Mouse (Mus musculus) forebrain, embryonic 14.5 days (tissue): ENCODE data around the gene Prrt4. TPM values are rescaled to one million over a fixed set of nuclear protein-coding genes. Genes with fewer than 3 reads are reported as not detected.
"Not testable (repeated sequence)": the region's sequence is repeated elsewhere in the genome, so short reads cannot be mapped to it uniquely, and the experiment has no call there.

Experiments used
- ATAC-seq: fragments of 200-750 bp; cut with Nextera tagmentation; 2 replicates; pipeline ENCODE4 v1.8.0; 2017; ENCODE audit warnings: mild to moderate bottlenecking, moderate library complexity
- DNase-seq: peaks from one replicate; pipeline ENCODE4 v3.0.0-alpha.2; 2015; ENCODE audit warnings: low spot score
- H3K27ac ChIP-seq: fragments of 300-500 bp; sonication (generic); 2 replicates; pipeline ENCODE4 v1.5.1; 2014; ENCODE audit warnings: low read depth, mild to moderate bottlenecking, control low read depth, low read length, moderate library complexity
- H3K27me3 ChIP-seq: fragments of 300-500 bp; sonication (generic); replicated peaks from 2 replicates; pipeline ENCODE4 v1.6.1; 2014; ENCODE audit warnings: low read length, control low read depth, mixed read lengths; ENCODE audit not compliant: control insufficient read depth, insufficient read depth
- H3K36me3 ChIP-seq: fragments of 300-500 bp; sonication (generic); 2 replicates; pipeline ENCODE4 v1.6.1; 2014; ENCODE audit warnings: low read length, control low read depth; ENCODE audit not compliant: control insufficient read depth, insufficient read depth
- H3K4me1 ChIP-seq: fragments of 300-500 bp; sonication (generic); 2 replicates; pipeline ENCODE4 v1.6.1; 2014; ENCODE audit warnings: antibody characterized with exemption, low read length, control low read depth; ENCODE audit not compliant: control insufficient read depth, insufficient read depth
- H3K4me2 ChIP-seq: fragments of 300-500 bp; sonication (generic); 2 replicates; pipeline ENCODE4 v1.6.1; 2014; ENCODE audit warnings: mild to moderate bottlenecking, control low read depth, low read length
- H3K4me3 ChIP-seq: fragments of 300-500 bp; sonication (generic); 2 replicates; pipeline ENCODE4 v1.5.1; 2014; ENCODE audit warnings: low read depth, low read length, control low read depth
- H3K9ac ChIP-seq: fragments of 300-500 bp; sonication (generic); 2 replicates; pipeline ENCODE4 v1.6.1; 2014; ENCODE audit warnings: mild to moderate bottlenecking, low read length, control low read depth, moderate library complexity
- H3K9me3 ChIP-seq: fragments of 300-500 bp; sonication (generic); replicated peaks from 2 replicates; pipeline ENCODE4 v1.6.1; 2016; ENCODE audit warnings: low read length, control low read depth, mixed read lengths; ENCODE audit not compliant: control insufficient read depth
- WGBS: fragments of 180-500 bp; shearing (Covaris S2); extraction: QIAGEN DNeasy Blood & Tissue Kit; methylation state at CpG from one replicate; pipeline ENCODE4 v1.1.7; 2014; 5-methylcytosine and 5-hydroxymethylcytosine counted together
- polyA plus RNA-seq: library from polyadenylated mRNA; unstranded; fragments of >200 nt; fragmentation: Nextera tagmentation; extraction: Ambion mirVana; gene quantifications from 2 replicates; pipeline ENCODE4 v1.2.1, GENCODE M21; 2014

The Prrt4 gene
- polyA plus RNA-seq, 1 experiment from 2014 or later, result 1.9 TPM

- Histone ChIP-seq H3K36me3 (no peaks in the 10 kb centered on the region), H3K4me1 (no peaks in the 10 kb centered on the region; the same call in 1 of the 2 replicates), H3K9ac (no peak overlapping the region), H3K4me3 (peak overlapping the region; percentile 50), H3K9me3 (no peaks in the 10 kb centered on the region), H3K27ac (no peak overlapping the region), H3K4me2 (peak overlapping the region; percentile 99), H3K27me3 (peaks cover 25% of the 10 kb centered on the region)
- ATAC-seq (no peak), DNase-seq (no peak)
- WGBS, result 3% methylated on average over 12 of the region's 12 CpGs
Observed at GRCm38 (mm10) chr6:29169675-29170062, 9.7 kb downstream of the Prrt4 start.

GRCm38 (mm10) chr6:29168871-29169270 lies 10.5 kb downstream of the Prrt4 start:
- 72% methylated on average over 2 of the region's 2 CpGs for WGBS
- Histone ChIP-seq H3K4me1 (peaks cover 1% of the 10 kb centered on the region), H3K9ac (no peak overlapping the region), H3K4me3 (no peak overlapping the region), H3K36me3 (no peaks in the 10 kb centered on the region), H3K9me3 (no peaks in the 10 kb centered on the region), H3K4me2 (no peak overlapping the region), H3K27ac (no peak overlapping the region), H3K27me3 (peaks cover 21% of the 10 kb centered on the region)
- ATAC-seq, result no peak
- no peak for DNase-seq

- Histone ChIP-seq H3K27me3 (peaks cover 19% of the 10 kb centered on the region), H3K9me3 (no peaks in the 10 kb centered on the region), H3K4me3 (no peak overlapping the region), H3K27ac (no peak overlapping the region), H3K4me1 (peaks cover 9% of the 10 kb centered on the region), H3K36me3 (no peaks in the 10 kb centered on the region), H3K4me2 (no peak overlapping the region), H3K9ac (no peak overlapping the region)
- 14% methylated on average over 1 of the region's 1 CpGs for WGBS
- ATAC-seq (peak; percentile 33; the same call in 1 of the 2 replicates), DNase-seq (peak; percentile 90)
Observed at GRCm38 (mm10) chr6:29166196-29166595, 13.2 kb downstream of the Prrt4 start.

- 8% methylated on average over 42 of the region's 42 CpGs for WGBS
- DNase-seq (peak; percentile 95), ATAC-seq (peak; percentile 87)
- peak within 1 kb of the TSS; percentile 65 for H3K4me2 ChIP-seq
- peak within 1 kb of the TSS; percentile 80 for H3K9ac ChIP-seq
- peak within 1 kb of the TSS; percentile 75 for H3K4me3 ChIP-seq
- H3K27me3 ChIP-seq, result peaks cover 6% of the 10 kb centered on the region
- H3K4me1 ChIP-seq, result peaks cover 9% of the 10 kb centered on the region
- H3K36me3 ChIP-seq, result peaks cover 5% of the 10 kb centered on the region; the same call in 1 of the 2 replicates
- no peaks in the 10 kb centered on the region for H3K9me3 ChIP-seq
- no peak within 1 kb of the TSS for H3K27ac ChIP-seq
Observed at GRCm38 (mm10) chr6:29164314-29165244, 14.8 kb downstream of the Prrt4 start, which contains the start of gene Rbm28. Rbm28 (minus strand) TSS chr6:29165006.

- peaks cover 38% of the 10 kb centered on the region for H3K36me3 ChIP-seq
- H3K27me3 ChIP-seq, H3K4me3 ChIP-seq, ATAC-seq, H3K9ac ChIP-seq, H3K4me1 ChIP-seq, H3K9me3 ChIP-seq, DNase-seq, H3K4me2 ChIP-seq, H3K27ac ChIP-seq: not testable (repeated sequence)
- over 99% methylated on average over 5 of the region's 5 CpGs for WGBS
Observed at GRCm38 (mm10) chr6:29161291-29161690, 18.1 kb downstream of the Prrt4 start.

GRCm38 (mm10) chr6:29160786-29161185 lies 18.6 kb downstream of the Prrt4 start:
- H3K27ac ChIP-seq, result no peak overlapping the region
- 93% methylated on average over 2 of the region's 2 CpGs for WGBS
- ATAC-seq (no peak), DNase-seq (no peak)
- H3K9ac ChIP-seq, result no peak overlapping the region
- H3K36me3 ChIP-seq, result peaks cover 43% of the 10 kb centered on the region
- no peak overlapping the region for H3K4me3 ChIP-seq
- H3K4me1 ChIP-seq, result peaks cover 9% of the 10 kb centered on the region
- no peak overlapping the region for H3K4me2 ChIP-seq
- H3K9me3 ChIP-seq, result no peaks in the 10 kb centered on the region
- H3K27me3 ChIP-seq, result no peaks in the 10 kb centered on the region

GRCm38 (mm10) chr6:29156326-29156725 lies 23.1 kb downstream of the Prrt4 start:
- Histone ChIP-seq H3K9ac (no peak overlapping the region), H3K27ac (no peak overlapping the region), H3K4me3 (no peak overlapping the region), H3K4me2 (no peak overlapping the region), H3K27me3 (no peaks in the 10 kb centered on the region), H3K36me3 (peaks cover 79% of the 10 kb centered on the region), H3K9me3 (no peaks in the 10 kb centered on the region), H3K4me1 (no peaks in the 10 kb centered on the region)
- WGBS, result 96% methylated on average over 5 of the region's 5 CpGs
- DNase-seq (no peak), ATAC-seq (no peak)

GRCm38 (mm10) chr6:29150001-29150400 lies 29.4 kb downstream of the Prrt4 start:
- 97% methylated on average over 1 of the region's 1 CpGs for WGBS
- Histone ChIP-seq H3K4me1 (no peaks in the 10 kb centered on the region), H3K27ac (no peak overlapping the region), H3K9me3 (no peaks in the 10 kb centered on the region), H3K4me3 (no peak overlapping the region), H3K9ac (no peak overlapping the region), H3K4me2 (no peak overlapping the region), H3K27me3 (no peaks in the 10 kb centered on the region), H3K36me3 (peaks cover 49% of the 10 kb centered on the region)
- no peak for ATAC-seq
- DNase-seq, result no peak

- H3K27ac ChIP-seq, result no peak overlapping the region
- no peak overlapping the region for H3K4me2 ChIP-seq
- H3K4me1 ChIP-seq, result no peaks in the 10 kb centered on the region
- WGBS, result 72% methylated on average over 5 of the region's 5 CpGs
- no peak overlapping the region for H3K9ac ChIP-seq
- no peak overlapping the region for H3K4me3 ChIP-seq
- no peaks in the 10 kb centered on the region for H3K27me3 ChIP-seq
- no peaks in the 10 kb centered on the region for H3K9me3 ChIP-seq
- no peak for DNase-seq
- H3K36me3 ChIP-seq, result peaks cover 35% of the 10 kb centered on the region
- no peak for ATAC-seq
Observed at GRCm38 (mm10) chr6:29147407-29148010, 31.9 kb downstream of the Prrt4 start.
